12 mouse cellular contexts compared by ENCODE assay signal in the genomic region with DNA sequence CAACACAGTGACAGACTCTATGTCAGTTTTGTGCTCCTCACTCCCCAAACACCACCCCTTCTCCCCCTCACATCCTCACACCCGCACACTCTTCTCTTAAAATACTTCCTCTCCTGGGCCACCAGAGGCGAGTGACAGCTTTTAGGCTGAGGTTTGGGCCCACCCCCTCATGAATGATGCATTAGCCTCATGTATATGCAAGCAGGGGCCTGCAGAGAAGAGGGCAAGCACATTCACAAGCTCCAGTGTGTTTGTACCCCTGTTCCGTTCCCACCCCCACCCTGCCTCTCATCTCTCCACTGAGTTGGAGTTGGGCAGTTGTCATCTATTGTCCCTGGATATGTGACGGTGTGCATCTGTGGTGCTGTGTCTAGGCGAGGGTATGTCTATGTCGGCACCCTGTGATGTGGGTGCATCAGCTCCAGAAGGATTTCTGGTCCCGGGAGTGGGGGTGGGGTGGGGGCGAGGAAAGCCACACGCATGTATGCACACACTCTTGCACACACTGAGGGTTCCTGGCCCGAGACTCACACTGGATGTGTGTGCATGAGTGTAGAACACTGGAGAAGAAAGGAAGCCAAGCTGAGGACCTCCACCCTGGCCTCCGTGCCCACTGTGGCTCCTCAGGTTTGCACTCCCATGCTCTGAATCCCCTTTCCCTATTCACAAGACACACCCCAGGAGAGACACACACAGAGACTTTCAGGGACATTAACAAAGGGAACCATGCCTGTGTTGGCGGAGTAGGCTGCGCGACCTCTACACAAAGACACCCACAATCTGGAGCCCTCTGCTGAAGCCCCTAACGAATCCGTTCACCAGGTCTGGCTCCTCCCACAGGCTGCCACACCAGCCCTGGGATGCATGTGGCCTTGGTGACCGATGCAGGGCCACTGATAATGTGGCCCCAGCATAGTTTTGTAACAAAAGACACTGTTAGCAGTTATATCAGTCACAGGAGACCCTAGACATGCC. TPM values are rescaled to one million over a fixed set of nuclear protein-coding genes. Genes with fewer than 3 reads are reported as not detected.
DNase-seq lines count a peak whose midpoint lies in the region; ATAC-seq lines count a peak whose summit lies in the region.
"Had no signal": no experiment of that assay in that cellular context is flagged by ENCODE, and none has a peak within 500 bp of the region (broad histone marks: within the 10 kb centered on the region; RNA-seq: fewer than 3 reads in every experiment).

No protein-coding gene starts in this region.

- ATAC-seq in kidney, embryonic 15.5 days (replicated peaks; ENCODE audit: low FRiP score): no peak

- H3K9me3 ChIP-seq in kidney, embryonic 15.5 days (replicated peaks): no peaks in the 10 kb centered on the region

- H3K4me1 ChIP-seq in kidney, embryonic 15.5 days: peaks cover 7% of the 10 kb centered on the region

- intact Hi-C loops in left cerebral cortex, postnatal 36 days (cut with DNase I): no loop called here

- no peak overlapping the region for H3K9ac ChIP-seq in kidney, embryonic 15.5 days

- DNase-seq in embryo, embryonic 10 days (ENCODE audit: low spot score): peak; percentile 58
- DNase-seq in embryo, embryonic 9.5 days (ENCODE audit: extremely low spot score): no peak
- peak; percentile 33 to 63 for DNase-seq in frontal cortex, postnatal 25 days (ENCODE audit: low spot score in 2 of 2)
- peak; percentile 74 to 81 for DNase-seq in left cerebral cortex, postnatal 36 days (ENCODE audit: low spot score in 2 of 2)
- DNase-seq in right cerebral cortex, postnatal 36 days (ENCODE audit: low spot score in 2 of 2): peak; percentile 74 to 88
- no peak for DNase-seq in lung, postnatal 4 days
- DNase-seq in adrenal gland, adult (ENCODE audit: inconsistent age in 2 of 2, low spot score in 1 of 2): no peak
- DNase-seq: adrenal gland, postnatal 25 days; heart, adult 18-20 months had no signal

- peaks cover 89% of the 10 kb centered on the region for H3K27me3 ChIP-seq in kidney, embryonic 15.5 days

- WGBS in kidney, embryonic 15.5 days: 15% methylated on average over 17 of the region's 17 CpGs

- no peak overlapping the region for H3K4me2 ChIP-seq in kidney, embryonic 15.5 days

- no peaks in the 10 kb centered on the region for H3K36me3 ChIP-seq in kidney, embryonic 15.5 days

- H3K4me3 ChIP-seq in kidney, embryonic 15.5 days (replicated peaks): no peak overlapping the region

- no peak overlapping the region for H3K27ac ChIP-seq in kidney, embryonic 15.5 days

RNA-seq across cellular contexts. Expression of a gene that starts 1.7 kb away (rescaled TPM):
- total RNA-seq in left cerebral cortex, postnatal 36 days (2021): 100 to 1,000 TPM; 192 to 201 TPM
- polyA plus RNA-seq in kidney, embryonic 15.5 days (2015; fragmentation: Nextera tagmentation; extraction: Ambion mirVana): 0.32 and 0.64 TPM in 2 replicates
- total RNA-seq: liver, adult 2 months; neutrophil, adult 5-6 weeks had no signal
- polyA plus RNA-seq: liver, adult 2 months had no signal

RNA-seq across cellular contexts. Expression of a gene that starts 12.1 kb away (rescaled TPM):
- total RNA-seq in left cerebral cortex, postnatal 36 days (2021): 10 to 100 TPM; 18.5 to 27.4 TPM
- polyA plus RNA-seq in kidney, embryonic 15.5 days (2015; fragmentation: Nextera tagmentation; extraction: Ambion mirVana): 31.4 and 34.8 TPM in 2 replicates

RNA-seq across cellular contexts. Expression of a gene that starts 19.9 kb away (rescaled TPM):
- total RNA-seq in left cerebral cortex, postnatal 36 days (2021): 10 to 100 TPM; 12.7 to 16.7 TPM
- 18.3 and 22.7 TPM in 2 replicates for polyA plus RNA-seq in kidney, embryonic 15.5 days (2015; fragmentation: Nextera tagmentation; extraction: Ambion mirVana)

RNA-seq across cellular contexts. Expression of a gene that starts 20.3 kb away (rescaled TPM):
- 10 to 100 TPM; 47.9 to 50.5 TPM for total RNA-seq in left cerebral cortex, postnatal 36 days (2021)
- 45.0 and 47.8 TPM in 2 replicates for polyA plus RNA-seq in kidney, embryonic 15.5 days (2015; fragmentation: Nextera tagmentation; extraction: Ambion mirVana)

RNA-seq across cellular contexts. Expression of a gene that starts 20.5 kb away (rescaled TPM):
- under 1 TPM; 0.61 to 0.64 TPM for total RNA-seq in left cerebral cortex, postnatal 36 days (2021)
- 0.17 and 0.29 TPM in 2 replicates for polyA plus RNA-seq in kidney, embryonic 15.5 days (2015; fragmentation: Nextera tagmentation; extraction: Ambion mirVana)
- polyA plus RNA-seq: liver, adult 2 months had no signal

Comparison
In these comparisons a context has a peak if more than half of its experiments do, and no peak if none do; other contexts are left out.
1. DNase-seq: peak in embryo, embryonic 10 days (single experiment), frontal cortex, postnatal 25 days (2 of 2), left cerebral cortex, postnatal 36 days (2 of 2) and right cerebral cortex, postnatal 36 days (2 of 2); none in embryo, embryonic 9.5 days (single experiment), lung, postnatal 4 days (0 of 2) and adrenal gland, adult (0 of 2).